Mouse (Mus musculus) right cerebral cortex, postnatal 36 days (tissue): ENCODE measurements at regions not wholly inside any gene's neighbourhood (a gene's known extent, or its start where the extent isn't known, plus 50 kb on each side); places are given as distances from the start of the nearest gene placed in this dataset.
A peak's percentile ranks its signal among the peaks of the same experiment; 100 is the strongest.

Experiments used
- DNase-seq, 2 experiments: peaks; one replicate each; pipeline ENCODE4 v3.0.0; 2022; ENCODE audit warnings: low spot score in 2 of 2, mixed read lengths in 1 of 2

DNA sequence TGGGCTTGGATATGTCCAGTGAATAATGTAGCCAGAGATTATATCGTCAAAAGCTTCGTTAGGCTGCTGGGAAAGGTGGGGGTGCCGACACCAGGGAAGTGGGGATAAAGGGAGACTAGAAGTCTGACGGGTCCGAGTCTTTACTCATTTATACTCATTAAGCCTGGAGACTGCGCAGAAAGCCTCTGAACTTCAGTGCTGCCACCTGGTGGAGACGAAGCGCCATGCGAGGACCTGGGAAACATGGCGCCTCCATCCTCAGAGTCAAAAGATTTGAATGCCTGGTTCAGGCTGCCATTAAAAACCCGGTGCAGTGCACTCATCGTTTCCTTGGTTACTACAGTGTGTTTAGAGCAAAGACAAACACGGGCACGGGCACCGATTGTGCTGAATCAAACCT is 337.2 kb downstream of the Hlx start:
- peak in 1 of 2 experiments; percentile 3 for DNase-seq

GRCm38 (mm10) chr1:184394559-184395194 is 337.7 kb downstream of the Hlx start:
- no peak for DNase-seq

- no peak for DNase-seq
Measured at GRCm38 (mm10) chr1:184384088-184384823, 348.2 kb downstream of the Hlx start.

DNA sequence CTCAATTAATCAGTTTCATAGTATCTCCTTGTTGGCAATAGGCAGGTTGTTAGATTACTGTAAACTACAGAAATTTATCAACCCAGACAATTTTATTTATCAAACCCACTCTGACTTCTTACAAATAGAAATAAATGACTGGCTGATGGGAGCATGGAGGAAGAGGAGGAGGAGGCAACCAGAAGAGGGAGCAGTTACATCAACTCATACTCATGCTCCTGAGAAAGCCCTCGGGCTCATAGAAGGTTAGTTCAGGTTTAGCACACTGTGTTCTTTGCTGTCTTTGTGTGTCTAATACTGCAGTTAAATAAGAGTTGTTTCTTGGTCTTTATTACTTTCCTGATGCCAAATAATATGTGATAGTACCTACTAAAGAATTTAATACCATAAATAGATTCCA is 344.6 kb upstream of the 1700056E22Rik start:
- no peak for DNase-seq

GRCm38 (mm10) chr1:184365026-184365425 is 330.9 kb upstream of the 1700056E22Rik start:
- DNase-seq, result no peak

GRCm38 (mm10) chr1:184358226-184358568 is 324.1 kb upstream of the 1700056E22Rik start:
- no peak for DNase-seq

DNA sequence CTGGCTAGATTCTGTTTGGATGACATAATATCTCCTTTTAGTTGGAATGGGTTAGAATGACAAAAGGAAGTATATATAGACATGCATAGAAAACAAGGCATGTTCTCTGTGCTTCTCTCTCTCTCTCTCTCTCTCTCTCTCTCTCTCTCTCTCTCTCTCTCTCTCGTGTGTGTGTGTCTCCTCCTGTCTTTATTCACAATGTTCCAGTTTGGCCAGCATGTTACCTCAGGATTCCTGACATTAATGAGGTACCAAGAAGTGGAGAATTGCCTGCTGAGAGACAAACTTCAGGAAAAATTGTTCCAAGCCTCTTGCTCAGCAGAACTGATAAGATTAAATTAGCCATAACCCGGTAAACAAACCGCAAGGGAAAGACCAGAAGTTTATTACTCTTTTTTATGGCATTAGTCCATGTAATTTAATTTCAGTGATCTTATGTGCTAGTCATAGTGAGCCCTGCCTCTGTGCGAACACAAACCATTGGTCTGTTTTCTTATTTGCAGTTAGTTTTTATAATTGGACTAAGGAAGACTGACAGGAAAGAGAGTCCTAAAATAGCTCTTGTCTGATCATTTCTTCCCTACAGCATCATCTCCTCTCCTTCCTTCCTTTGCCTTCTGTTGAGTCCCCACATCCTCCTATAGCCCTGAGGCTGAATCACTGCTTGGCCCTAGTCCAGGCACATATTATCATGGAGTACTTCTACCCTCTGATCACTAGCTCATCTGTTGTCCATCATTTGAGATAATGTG is 323.5 kb upstream of the 1700056E22Rik start:
- DNase-seq, result no peak

- DNase-seq, result no peak
Measured at GRCm38 (mm10) chr1:184353832-184354449, 319.8 kb upstream of the 1700056E22Rik start.

GRCm38 (mm10) chr1:184351760-184352159 is 317.7 kb upstream of the 1700056E22Rik start:
- no peak for DNase-seq

DNA sequence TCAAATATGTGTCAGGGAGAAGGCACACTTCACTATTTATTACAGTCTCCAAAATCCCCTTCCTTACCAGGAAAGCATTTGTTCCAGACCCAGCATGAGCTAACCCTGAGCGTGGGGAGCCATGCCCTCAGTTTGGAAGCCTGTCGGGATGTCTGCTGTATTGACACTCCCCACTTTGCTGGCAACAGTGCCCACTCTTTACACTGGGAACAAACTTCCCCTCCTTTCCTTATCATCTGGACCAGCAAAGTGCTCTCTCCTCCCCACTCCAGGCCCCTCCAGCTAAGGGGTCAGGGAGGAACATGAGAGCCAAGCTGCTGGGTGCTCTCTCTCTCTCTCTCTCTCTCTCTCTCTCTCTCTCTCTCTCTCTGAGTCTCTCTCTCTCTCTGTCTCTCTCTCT is 310.7 kb upstream of the 1700056E22Rik start:
- DNase-seq, result no peak

DNA sequence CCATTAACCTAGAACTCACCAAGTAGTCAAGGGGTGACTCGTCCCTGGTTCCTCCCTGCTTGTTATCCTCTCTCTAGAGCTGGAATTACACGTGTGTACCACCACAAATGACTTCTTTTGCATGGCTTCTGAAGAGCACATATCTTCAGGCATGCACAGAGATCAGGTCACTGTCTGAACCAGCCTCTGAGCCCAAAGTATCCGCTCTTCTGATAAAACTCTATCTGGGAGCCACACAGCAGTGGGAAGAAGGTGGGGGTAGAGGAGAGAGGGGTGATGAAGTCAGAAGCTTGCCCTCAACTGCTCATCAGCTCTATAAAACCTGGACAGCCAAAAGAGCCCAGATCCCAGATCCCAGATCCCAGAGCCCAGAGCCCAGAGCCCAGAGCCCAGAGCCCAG is 301.9 kb upstream of the 1700056E22Rik start:
- no peak for DNase-seq

- no peak for DNase-seq
Measured at GRCm38 (mm10) chr1:184335281-184335680, 301.2 kb upstream of the 1700056E22Rik start.

- DNase-seq, result no peak
Measured at GRCm38 (mm10) chr1:184334818-184335217, 300.7 kb upstream of the 1700056E22Rik start.

DNA sequence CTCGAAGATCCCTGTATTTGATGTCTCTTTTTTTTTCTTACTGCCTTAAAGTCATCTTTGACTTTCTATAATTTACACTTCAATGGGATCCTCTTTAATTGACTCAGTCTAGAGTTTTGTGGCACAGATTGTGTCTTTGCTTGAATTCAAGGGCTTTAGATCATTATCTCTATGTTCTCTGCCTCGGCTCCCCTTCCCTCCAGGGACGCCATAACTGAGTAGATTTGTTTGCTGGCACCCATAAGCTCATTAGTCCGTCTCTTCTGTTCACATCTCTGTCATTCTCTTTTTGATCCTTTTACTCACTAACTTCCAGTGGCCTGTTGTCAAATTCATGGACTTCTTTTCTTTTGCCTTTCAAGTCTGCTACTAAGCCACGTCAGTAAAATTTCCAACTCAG is 299.0 kb upstream of the 1700056E22Rik start:
- DNase-seq, result no peak

DNA sequence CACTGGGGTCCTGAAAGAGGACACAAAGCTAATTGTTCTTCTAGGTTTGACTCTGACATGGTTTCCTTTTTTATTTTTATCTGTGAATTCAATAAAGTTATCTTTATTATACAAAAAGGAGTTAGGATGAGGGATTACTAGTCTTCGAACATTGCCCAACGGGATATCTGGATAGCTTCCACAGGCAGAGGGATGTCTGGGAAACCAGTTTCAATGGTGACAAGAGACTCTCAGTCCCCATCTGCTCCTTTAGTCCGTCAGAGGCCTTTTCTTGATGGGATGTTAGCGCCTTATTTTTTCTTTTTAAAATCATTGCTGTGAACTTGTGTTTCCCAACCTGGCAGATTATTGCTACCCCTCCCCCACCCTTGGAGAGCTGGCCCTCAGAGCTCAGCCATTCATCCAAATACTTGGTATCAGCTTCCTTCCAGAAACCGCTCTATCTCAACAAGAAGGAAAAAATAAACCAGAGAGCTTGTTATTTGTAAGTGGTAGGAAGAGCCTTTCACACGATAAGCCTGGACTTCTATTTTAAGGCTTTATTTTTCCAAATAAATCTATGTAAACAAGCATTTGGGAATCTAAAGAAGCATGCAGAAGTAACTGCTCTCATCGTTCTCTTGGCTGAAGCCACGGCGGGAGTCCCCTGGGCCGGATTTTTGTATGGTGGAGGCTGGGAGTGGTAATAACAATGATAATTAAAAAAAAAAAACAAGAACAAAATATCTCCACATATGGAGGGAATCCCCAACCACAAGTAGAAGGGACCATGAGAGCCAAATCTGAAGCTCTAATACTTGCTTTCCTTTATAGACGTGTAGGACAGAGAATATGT is 296.6 kb upstream of the 1700056E22Rik start:
- DNase-seq, result no peak

GRCm38 (mm10) chr1:184326191-184326590 is 292.1 kb upstream of the 1700056E22Rik start:
- DNase-seq, result no peak

GRCm38 (mm10) chr1:184324234-184324633 is 290.1 kb upstream of the 1700056E22Rik start:
- no peak for DNase-seq

- DNase-seq, result no peak
Measured at GRCm38 (mm10) chr1:184320521-184321177, 286.5 kb upstream of the 1700056E22Rik start.

DNA sequence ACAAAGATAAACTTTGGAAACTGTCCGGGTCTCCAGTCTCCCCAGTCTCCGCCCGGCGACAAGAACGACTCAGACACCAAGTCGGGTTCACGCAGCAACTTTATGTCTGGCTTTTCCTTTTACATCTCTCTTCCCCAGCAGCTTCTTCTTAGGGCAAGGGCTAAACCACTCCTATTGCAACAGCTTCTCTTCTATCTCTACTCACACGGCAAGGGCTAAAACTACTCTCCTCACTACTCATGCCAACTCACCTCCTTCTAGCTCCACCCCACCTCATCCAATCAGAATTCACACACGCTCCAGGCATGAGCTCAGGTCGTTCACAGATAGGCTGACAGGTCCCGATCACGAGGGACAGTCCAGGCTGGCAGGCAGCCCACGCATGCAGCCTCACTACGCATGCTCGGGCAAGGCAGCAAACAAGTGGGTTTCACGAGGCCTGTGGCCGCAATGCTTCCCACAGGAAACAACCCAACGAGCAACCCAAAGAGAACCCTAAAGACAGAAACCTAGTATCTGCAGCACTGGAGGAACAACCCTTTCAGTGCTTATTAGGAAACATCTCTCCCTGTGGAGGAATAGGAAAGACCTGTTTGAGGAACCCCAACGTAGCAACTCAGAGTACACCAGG is 276.2 kb upstream of the 1700056E22Rik start:
- DNase-seq, result no peak

DNA sequence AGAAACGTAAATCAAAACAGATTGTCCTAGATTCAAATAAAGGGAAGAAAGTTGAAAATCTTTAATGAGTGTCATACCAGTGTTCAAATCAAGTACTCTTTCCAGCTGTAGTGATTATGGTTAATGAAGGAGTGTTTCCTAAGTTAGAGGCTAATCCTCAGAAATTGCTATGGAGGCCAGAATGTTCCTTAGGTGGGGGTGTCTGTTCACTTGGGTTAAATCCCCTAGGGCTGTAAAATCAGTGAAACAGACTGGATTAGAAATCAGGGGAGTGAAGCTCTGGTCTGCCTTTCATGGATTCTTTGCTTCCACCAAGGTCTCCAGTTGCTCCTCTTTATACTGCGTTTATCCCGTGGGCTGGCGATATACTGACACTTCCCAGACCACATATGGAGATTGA is 270.7 kb upstream of the 1700056E22Rik start:
- DNase-seq, result no peak
